Mouse (Mus musculus) cerebellum, adult 2 months (tissue): ENCODE results near the gene Smg6.

Experiments
- CTCF ChIP-seq: fragments of 200-500 bp; IDR thresholded peaks from 2 replicates; pipeline ENCODE4 v1.5.1; 2011; ENCODE audit warnings: low read depth, mild to moderate bottlenecking, control low read depth, low read length, moderate library complexity, borderline replicate concordance; ENCODE audit not compliant: insufficient read depth
- POLR2A ChIP-seq: fragments of 200-500 bp; IDR thresholded peaks from 2 replicates; pipeline ENCODE4 v1.6.1; 2011; ENCODE audit warnings: low read length, control low read depth, borderline replicate concordance; ENCODE audit not compliant: insufficient read depth

- TF ChIP-seq CTCF: no peak
- no peak for TF ChIP-seq POLR2A
Measured at GRCm38 (mm10) chr11:75016309-75016860, 90.8 kb downstream of the Smg6 start.
